Mouse (Mus musculus) thymus, adult 2 months (tissue): Measurements from ENCODE around the gene Dtx3.
"Not testable (repeated sequence)": the region's sequence is repeated elsewhere in the genome, so short reads cannot be mapped to it uniquely, and the experiment has no call there.

Experiments used
- CTCF ChIP-seq: fragments of 200-500 bp; IDR thresholded peaks from 2 replicates; pipeline ENCODE4 v1.5.1; 2012; ENCODE audit warnings: mild to moderate bottlenecking, control low read depth, low read length, moderate library complexity, borderline replicate concordance; ENCODE audit not compliant: control insufficient read depth, poor library complexity, insufficient read depth; ENCODE audit errors: extremely low read depth
- POLR2A ChIP-seq: fragments of 200-500 bp; IDR thresholded peaks from 2 replicates; pipeline ENCODE4 v1.6.1; 2012; ENCODE audit warnings: mild to moderate bottlenecking, low read length, control low read depth, moderate library complexity; ENCODE audit not compliant: control insufficient read depth, poor library complexity, insufficient read depth; ENCODE audit errors: extremely low read depth

GRCm38 (mm10) chr10:127152556-127152955 is 43.0 kb downstream of the Dtx3 start:
- not testable (repeated sequence) for TF ChIP-seq CTCF, POLR2A
